Mouse (Mus musculus) telencephalon, adult 2 months (tissue): ENCODE measurements around the gene Hes2.

Source experiments
- DNase-seq: peaks from one replicate; pipeline ENCODE4 v3.0.0-alpha.2; 2011; ENCODE audit warnings: low read depth, low spot score

Hes2 gene

DNA sequence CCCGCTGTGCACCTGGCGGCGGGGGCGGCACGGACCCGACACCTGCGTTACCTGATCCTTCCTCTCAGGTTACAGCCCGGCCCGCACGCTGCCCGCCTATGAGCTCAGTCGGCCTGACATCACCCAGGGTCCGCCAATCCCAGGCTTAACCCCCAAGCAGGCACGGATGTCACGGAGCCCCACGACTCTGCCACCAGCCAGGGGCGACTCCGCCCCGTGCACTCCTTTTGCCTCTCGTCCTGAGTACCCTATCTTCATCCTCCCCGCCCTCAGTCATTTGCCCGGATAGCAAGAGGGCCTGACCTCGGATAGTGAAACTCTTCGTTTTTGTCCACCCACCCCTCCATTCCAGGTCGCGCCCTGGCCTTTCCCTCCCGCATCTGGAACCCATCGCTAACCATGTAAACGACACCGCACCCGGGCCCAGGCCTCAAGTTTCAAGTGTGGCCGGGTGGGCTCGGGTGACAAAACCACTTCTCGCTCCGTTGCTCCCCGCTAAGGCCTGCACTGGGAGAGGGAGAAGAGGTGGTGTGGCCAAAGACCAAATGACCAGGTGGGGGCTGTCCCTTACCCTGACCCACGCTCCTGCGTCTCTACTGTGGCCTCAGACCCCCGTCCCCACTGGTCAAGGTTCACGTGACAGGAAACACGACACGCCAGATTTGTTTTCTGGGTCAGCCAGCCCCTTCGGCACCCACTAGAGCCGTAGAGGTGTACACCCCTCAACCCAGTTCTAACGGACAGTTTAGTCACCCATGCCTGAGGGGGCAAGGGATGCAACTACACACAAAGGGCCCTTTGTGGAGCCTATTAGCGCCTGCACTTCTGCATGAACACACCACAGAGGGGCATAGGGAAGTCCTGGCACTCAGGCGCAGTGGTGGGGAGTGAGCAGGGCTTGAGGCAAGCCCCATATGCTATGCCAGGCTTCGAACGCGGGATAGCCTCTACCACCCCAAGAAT is 26.6 kb upstream of the Hes2 start:
- no peak for DNase-seq

DNA sequence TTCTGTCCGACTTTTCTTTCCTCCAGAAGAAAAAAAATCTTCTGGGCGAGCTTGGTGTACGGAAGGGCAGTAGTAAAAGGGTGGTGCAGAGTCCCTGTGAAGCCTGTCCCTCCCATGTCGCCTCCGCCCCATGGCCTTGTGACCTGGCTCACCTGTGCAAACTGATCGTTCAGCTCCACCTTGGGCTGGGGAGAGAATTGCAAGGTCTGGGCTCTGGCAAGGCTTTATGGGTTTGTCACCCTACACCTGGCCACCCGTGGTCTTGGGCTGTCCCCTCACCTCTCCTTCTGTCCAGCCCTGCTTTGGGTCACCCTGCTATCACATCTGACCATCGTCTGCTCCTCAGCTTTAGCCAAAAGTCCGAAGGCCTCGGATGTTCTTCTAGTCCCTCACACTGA is 25.9 kb upstream of the Hes2 start:
- DNase-seq, result no peak

DNA sequence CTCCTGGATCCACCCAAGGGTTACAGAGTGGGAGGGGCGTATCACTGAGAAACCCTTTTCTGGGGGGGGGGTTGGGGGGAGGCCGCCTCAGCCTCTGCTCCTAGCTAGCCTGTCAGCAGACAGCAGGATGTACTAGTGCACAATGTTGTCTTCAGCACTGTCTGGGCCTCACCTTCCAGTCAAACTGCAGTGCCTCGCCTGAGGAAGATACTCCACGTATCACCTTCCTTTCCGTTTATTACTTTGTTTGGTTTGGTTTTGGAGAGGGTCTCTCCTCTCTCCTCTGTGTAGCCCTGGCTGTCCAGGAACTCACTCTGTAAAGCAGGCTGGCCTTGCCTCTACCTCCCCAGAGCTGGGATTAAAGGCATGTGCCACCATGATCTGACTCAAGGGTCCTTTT is 25.5 kb upstream of the Hes2 start:
- DNase-seq, result no peak

DNA sequence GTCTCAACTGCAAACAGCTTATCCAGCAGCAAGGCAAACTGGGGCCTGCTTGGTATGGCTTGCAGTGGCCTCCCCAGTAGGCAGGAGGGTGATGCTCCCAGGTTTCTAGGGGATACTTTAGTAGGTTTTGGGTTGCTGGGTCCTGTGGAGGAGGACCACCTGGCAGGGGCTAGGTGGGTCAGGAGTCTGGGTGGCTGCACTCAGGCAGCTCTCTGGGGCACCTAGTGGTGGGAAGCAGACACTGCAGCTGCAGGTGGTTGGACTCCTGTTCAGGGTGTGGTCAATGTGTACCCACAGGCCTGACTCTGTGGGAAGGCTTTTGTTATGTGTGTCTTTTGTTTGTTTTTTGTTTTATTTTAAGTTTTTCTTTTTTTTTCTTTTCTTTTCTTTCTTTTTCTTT is 24.2 kb upstream of the Hes2 start:
- DNase-seq, result no peak

DNA sequence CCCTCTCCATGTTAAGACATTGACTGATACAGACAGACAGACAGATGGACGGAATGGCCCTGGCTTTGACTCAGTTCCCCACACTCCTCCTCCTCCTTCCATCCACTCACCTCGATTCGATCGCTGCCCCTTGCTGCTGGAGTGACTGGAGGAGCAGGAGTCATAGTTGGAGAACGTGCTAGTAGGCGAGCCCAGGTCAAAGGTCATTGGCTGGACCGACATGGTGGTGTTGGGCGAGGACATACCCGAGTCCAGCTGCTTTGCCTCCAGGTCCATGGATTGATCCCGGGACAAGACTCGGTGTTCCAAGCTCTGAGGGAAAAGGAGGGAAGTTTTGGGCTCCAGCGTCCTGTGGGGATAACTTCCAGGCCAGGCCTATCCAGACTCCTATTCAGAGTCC is 23.3 kb upstream of the Hes2 start:
- no peak for DNase-seq

DNA sequence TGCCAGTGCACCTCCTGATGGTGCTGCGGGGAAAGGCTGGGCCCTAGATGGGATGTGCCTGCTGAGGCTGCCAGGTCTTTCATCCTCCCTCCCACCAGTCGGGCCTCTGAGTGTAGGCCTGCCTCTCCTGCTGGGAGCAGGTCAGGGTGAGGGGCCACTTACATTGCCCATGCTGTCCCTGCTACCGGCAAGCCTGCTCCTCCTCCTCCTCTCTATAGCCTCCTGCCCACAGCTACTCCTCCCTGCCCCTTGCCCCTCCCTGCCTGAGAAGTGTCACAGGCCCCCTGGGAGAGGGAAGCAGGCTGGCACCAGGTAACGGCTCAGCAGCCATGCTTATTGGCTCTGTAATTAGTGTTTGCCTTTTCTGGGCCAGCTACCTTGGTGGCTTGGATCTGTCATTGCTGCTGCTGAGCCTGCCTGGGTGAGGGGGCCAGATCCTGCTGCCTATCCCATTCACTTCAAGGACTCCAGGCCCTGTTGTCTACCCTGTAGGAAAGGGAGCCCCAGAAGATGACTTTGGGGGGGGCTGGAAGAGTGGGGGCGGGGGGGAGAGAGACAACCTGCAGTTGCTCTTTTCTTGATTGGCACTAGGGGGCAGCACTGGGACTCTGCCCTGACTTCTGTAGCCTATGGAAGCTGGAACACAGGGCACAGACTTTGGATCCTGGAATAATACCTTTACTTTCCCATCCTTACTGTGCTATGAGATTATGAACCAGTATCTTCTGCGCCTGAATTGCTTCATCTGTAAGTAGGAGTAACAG is 22.4 kb upstream of the Hes2 start:
- no peak for DNase-seq

DNA sequence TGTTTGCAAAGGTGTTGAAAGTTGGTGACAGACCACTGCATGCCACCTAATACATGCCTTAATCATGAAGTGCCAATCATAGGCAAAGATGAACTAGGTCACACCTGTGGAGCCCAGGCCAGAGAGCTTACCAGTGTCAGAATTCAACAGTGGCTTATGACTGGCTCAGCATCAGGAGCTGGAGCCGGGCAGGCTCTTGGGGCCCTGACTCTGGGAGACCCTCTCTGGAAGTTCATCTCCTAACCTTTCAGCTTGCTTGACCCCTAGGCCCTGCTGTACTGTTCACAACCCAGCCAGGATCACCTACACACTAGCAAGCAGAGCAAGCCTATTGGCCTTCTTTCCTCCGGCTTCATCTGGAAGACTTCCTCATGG is 21.8 kb upstream of the Hes2 start:
- no peak for DNase-seq

DNA sequence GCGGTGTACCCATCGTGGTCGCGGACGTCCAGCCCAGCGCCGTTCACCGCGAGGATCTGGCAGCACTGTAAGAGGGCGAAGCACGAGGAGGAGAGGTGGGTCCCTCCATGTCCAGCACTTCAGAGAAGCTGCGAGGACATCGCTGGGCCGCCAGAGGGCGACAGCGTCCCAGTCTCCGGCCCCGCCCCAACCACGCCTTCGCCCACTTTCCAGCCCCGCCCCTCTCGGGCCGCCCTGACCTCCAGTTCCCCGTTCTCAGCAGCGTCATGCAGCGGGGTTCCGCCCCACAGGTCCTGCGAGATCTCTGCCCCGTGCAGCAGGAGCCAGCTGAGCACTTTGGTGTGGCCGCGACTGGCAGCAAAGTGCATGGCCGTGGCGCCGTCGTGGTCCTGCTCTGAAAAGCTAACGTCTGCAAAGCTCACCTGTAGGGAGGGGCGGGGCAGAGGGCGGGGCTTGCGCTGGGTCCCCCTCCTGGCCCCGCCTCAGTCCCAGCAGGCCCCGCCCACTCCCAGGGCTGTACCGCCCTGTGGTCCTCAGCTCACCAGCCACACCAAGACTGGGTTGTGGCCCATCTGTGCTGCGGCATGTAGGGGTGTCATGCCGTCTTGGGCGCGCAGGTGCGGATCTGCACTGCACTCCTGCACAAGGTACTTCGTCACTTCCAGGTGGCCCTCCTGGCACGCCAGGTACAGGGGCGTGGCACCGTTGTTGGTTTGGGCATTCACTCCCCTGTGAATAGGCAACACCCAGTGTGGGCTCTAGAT is 20.0 kb upstream of the Hes2 start:
- DNase-seq, result no peak

DNA sequence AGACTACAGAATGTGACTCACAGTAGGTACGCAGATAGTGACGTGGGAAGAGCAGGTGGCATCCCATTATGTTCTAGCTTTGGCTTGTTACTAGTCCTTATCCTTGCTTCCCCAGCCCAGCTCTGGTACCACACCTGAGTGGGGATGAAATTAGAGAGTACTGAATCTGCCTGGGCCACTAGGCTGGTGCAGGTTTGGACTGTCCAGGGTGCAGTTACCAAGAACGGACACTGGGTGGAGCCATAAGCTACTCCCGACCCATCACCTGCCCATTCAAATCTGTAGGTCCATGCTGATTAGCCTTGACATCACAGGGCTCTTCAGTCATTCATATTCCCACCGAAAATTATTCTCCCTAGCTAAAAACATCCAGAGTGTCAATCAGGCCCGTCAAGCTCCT is 18.2 kb upstream of the Hes2 start:
- DNase-seq, result no peak

DNA sequence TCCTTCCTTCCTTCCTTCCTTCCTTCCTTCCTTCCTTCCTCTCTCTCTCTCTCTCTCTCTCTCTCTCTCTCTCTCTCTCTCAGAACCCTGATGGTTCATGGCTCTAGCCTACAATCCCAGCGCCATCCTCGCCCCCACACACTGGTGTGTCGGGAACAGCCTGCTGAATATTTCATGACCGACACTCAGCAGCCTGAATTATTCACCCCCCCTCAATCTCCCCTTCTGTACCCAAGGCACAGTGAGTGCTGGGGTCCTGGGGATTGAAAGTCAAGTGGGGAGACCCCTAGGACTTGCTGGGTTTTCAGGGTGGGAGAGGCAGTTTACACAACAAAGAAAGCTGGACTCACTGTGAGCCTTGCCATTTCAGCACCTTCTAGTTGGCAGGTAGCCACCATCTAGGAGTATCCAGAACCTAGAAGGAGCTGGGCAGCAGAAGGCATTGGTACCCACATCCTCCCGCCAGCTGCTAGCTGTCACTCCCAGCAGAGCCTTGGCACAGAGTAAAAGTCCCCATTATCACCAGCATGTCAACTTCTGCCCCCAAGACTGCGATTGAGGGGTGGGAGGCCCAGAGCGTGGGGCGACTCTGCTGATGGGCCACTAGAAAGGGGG is 17.0 kb upstream of the Hes2 start:
- no peak for DNase-seq

DNA sequence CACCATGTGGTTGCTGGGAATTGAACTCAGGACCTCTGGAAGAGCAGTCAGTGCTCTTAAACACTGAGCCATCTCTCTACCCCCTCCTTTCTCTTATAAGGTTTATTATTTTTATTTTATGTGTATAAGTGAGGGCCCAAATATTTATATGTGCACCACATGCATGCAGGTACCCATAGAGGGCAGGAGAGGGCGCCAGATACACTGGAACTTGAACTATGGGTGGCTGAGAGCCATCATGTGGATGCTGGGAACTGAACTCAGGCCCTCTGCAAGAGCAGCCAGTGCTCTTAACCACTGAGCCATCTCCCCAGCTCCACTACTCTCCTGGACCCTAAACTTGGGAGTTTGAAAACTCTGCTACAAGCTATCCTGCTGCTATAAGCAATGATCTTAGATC is 15.0 kb upstream of the Hes2 start:
- no peak for DNase-seq

DNA sequence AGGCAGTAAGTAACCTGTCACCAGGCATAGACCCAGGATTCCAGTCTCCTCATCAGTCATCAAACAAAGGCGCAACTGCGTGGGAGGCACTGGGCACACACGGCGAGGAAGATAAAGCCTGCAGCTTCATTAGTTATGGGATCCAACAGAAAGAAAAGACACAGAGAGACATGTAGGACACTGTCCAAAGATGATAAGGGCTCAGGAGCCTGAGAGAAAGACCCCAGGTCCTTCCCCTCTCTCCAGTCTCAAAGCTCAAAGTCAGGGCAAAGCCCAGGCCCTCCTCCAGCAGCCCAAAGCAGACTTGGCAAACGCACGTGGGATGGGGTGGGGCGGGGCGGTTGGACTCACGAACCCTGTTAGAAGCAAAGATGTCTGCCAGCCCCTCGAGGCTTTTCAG is 13.2 kb upstream of the Hes2 start:
- no peak for DNase-seq

DNA sequence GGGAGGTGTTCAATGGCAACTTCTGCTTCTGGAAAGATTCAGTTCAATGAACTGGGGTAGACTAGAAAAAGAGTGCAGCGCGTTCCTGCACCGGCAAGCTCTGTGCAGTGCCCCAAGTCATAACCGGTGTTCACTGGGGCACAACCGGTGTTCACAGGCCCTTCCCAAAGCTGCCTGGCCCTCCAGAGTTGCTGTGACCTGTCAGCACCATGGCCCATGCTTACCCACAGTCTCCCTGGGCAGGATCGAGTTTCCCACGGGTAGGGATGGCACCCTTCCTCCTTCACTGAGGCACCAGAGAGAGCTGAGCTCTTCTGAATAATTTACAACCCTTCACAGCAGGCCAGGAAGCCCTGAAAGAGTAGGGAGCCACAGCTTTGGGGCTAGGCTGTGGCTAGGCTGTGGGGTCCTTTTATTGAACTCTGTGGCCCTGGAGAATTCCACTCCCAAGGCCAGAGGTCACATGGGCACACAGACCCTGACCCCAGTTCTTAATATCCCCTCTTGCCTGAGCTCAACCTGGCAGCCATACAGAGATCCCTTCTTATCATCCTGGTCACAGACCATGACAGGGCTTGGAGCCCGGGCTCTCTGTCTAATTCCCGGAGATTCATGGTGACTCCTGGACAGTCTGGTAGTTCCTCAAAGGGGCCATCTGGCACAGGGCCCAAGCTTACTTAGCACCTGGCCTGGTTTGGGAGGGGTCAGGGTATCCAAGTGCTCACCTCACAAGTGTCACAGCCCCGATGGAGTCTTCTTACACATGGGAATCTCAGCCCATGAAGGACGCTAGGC is 12.4 kb upstream of the Hes2 start:
- no peak for DNase-seq

DNA sequence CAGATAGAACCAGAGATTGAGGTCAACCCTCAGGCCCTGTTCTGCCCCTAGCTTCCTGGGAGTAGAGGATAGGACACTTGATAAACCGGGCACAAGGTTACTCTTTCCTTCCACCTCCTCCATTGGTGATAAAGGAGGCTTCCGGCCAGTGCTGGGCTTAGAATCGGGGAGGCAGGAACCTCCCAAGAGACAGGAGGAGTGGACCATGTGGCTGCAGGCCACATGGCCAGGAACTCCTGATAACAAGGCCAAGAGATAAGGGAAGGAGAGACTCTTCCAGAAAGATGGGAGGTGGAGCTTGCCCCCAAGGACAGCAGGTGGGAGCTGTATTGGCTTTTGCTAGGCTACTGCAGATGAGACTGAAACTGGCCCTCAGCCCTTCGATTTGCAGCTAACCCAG is 8.1 kb upstream of the Hes2 start:
- DNase-seq, result no peak

DNA sequence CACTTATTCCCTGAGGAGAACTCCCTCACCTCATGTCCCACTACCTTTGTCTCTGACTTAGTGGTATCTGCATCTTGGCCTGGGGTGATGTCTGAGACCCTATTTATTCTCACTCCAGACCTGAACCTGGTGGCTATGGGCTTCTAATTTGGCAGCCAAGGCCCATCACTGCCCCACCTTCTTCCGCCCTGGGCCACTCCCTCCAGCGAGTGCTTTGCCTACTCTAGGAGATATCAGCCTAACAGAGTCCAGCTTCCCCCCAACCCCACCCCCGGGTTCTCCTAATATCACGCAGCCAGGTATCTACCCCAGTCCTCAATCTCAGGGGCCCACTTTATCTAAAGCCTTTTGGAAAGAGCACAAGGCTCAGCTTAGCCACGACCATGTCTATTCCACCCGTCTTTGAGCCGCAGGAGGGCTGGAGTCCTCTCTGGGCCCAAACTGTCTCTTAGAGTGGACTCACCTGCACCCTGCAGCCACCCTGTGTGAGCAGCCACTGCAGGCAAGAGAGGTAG is 7.2 kb upstream of the Hes2 start:
- no peak for DNase-seq

DNA sequence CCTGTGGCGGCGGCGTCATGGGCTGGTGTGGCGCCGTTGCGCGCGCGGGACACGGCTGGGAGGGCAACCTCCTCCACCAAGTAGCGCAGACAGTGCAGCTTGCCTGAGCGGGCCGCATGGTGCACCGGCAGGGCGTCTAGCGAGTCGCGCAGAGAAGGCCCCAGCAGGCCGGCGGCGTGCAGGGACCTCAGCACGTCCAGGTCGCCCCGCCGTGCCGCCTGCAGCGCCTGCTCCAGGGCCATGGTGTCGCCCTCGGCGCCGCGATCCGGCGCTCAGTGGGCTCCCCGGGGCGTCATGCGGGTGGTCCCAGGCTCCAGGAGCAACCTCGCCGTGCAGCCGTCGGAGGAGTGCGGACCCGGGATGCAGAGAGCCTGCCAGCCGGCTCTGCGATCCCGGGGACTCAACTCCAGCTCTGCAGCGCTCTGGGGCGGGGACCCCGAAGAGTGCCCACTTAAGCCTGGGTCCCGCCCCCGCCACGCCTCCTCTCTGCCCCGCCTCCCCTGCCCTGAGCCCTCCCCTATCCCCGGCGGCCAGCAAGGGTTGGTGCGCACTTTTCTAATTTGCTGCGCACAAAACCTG is 6.6 kb upstream of the Hes2 start, which contains the start of gene Espn:
Gene Espn (minus strand): TSS at position 406 of the 579 bp plus-strand sequence.
- DNase-seq, result no peak

DNA sequence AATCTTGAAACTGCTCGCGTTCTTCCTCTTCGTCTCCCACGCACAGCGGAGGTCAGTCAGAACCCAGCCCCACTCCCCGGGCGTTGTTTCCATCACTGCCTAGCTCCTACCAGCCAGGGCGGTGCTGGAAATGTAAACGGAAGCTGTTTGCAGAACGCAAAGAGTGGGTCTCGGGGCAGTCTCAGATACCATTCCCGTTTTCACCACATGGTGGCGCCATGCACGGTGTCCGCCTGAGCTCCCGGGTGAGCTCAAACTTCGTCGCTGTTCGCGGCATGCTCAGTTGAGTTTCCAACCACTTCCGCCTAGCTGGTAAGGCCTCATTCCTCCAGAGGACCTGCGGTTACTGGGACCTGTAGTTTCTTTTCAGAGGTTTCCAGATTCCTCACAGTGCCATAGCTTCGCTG is 4.9 kb upstream of the Hes2 start:
- DNase-seq, result no peak

DNA sequence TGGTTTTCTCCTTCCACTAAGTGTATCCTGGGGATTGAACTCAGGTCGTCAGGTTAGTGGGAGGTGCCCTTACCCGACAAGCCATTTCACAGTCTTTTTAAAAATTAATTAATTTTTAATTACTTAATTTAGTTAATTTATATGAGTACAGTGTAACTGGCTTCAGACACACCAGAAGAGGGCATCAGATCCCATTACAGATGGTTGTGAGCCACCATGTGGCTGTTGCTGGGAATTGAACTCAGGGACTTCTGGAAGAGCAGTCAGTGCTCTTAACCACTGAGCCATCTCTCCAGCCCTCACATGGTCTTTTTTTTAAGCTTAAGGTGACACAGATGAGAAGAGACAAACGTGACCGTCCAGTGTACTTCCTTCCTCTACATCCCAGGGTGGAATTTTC is 3.6 kb upstream of the Hes2 start:
- DNase-seq, result no peak

DNA sequence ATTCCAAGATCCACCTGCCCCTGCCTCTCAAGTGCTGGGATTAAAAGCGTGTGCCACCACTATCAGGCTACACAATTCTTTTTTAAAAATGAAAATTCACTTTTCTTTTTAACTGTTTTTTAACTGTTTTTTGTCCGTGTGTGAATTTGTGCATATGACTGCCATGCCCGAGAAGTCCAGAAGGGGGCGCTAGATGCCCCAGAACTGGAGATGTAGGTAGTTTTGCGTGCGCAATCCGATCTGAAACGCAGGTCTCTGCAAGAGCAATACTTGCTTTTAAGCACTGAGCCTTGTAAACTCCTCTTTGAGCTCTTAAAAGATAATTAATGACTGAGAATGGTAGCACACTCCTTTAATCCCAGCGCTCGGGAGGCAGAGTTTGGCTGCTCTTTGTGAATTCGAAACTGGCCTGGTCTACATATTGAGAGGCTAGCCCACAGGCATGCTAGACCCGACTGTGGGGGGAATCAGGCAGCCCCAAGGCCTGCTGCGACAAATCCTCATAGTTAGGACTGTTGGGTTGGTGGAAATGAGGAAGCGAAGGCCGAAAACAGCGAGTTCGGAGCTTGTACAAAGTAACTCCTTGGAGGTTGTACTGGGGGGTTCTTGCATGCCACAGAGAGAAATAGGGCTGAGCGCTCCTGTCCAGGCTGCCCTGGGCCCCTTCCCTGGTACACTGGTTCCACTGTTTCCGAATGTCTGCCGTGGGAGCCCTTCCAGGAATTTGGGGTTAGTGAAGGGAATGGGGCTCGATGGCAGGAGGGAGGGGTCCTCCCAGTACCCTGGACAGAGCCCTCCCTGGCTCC is 685 bp upstream of the Hes2 start:
- no peak for DNase-seq

DNA sequence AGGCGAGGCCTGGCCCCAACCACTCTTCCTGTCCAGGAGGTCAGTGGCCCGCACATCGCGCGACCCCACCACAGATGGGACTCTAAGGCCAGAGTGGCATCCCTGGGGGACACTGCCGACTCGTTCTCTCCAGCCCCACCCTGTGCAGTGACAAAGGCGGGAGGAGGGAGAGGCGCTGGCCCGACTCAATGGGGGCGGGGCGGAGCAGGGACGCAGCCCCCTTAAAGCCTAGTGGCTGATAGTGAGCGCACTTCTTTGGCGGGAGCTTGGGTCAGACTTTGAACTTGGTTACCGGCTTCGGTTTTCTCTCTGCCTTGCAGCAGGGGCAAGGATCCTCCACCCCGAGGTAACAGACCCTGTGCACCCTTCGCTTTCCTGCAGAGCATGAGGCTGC is 615 bp downstream of the Hes2 start:
- DNase-seq, result no peak
